Mouse (Mus musculus): ENCODE measurements around the gene Mmp20. TPM values are rescaled to one million over a fixed set of nuclear protein-coding genes. Genes with fewer than 3 reads are reported as not detected.

The Mmp20 gene
- not detected in 2 replicates for polyA plus RNA-seq (2012)

DNA sequence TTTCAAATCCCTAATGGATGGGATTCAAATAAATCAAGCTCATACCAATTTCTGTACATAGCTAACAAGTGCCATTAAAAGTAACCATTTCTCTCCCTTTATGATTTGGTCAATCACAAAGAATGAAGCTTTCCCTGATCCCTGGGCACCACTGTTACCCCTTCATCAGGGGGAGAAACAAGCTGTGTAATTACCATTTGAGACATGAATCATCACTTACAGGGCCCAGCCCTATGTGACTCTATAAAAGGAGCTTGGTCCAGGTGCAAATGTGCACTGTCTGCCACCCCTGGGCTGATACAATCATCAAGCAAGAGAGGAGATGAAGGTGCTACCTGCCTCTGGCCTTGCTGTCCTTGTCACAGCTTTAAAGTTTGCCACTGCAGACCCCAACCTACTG lies at the start of gene Mmp20:
Gene Mmp20 (plus strand): TSS at position 301 of the 400 bp plus-strand sequence.

DNA sequence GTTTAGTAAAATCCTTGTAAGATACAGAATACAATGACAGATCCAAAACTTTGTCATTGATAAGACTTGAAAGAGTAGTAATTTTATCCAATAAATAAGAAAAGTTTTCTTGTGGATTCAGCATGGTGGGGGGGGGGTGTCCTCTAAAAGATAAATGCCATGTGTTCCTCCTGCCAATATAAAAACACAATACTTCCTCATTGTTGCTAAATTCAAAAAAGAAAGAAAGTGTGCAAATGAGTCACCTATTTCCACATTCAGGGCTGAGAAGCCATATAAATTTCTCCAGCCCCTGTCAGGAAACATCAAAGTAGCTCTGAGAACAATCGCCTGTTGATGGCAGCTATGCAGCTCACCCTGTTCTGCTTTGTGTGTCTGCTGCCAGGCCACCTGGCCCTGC lies 63.8 kb downstream of the Mmp20 start, which contains the start of gene Mmp7:
Gene Mmp7 (plus strand): TSS at position 301 of the 400 bp plus-strand sequence.

Other genes starting within 250 kb of the Mmp20 start
- not detected in 2 replicates for gene Mmp1b, start 240.2 kb upstream of the Mmp20 start, polyA plus RNA-seq (2012)
- gene Mmp3, start 182.4 kb upstream of the Mmp20 start, polyA plus RNA-seq (2012), result not detected in 2 replicates
- gene Mmp10, start 125.9 kb upstream of the Mmp20 start, polyA plus RNA-seq (2012), result not detected in 2 replicates
- gene Mmp8, start 69.8 kb upstream of the Mmp20 start, polyA plus RNA-seq (2012), result 0.68 and 2.5 TPM in 2 replicates
- gene Mmp27, start 56.8 kb upstream of the Mmp20 start, polyA plus RNA-seq (2012), result not detected in 2 replicates
- not detected in 2 replicates for gene Mmp7, start 63.9 kb downstream of the Mmp20 start, polyA plus RNA-seq (2012)
- gene Tmem123, start 135.8 kb downstream of the Mmp20 start, polyA plus RNA-seq (2012), result 52.3 and 53.7 TPM in 2 replicates
- 4.2 and 9.2 TPM in 2 replicates for gene Birc2, start 208.8 kb downstream of the Mmp20 start, polyA plus RNA-seq (2012)
- gene Birc3, start 245.0 kb downstream of the Mmp20 start, polyA plus RNA-seq (2012), result 14.1 and 14.9 TPM in 2 replicates

Data from megakaryocyte-erythroid progenitor cell, adult 5 weeks (primary cell).